ENCODE assay signal across 8 mouse cellular contexts in the genomic region with DNA sequence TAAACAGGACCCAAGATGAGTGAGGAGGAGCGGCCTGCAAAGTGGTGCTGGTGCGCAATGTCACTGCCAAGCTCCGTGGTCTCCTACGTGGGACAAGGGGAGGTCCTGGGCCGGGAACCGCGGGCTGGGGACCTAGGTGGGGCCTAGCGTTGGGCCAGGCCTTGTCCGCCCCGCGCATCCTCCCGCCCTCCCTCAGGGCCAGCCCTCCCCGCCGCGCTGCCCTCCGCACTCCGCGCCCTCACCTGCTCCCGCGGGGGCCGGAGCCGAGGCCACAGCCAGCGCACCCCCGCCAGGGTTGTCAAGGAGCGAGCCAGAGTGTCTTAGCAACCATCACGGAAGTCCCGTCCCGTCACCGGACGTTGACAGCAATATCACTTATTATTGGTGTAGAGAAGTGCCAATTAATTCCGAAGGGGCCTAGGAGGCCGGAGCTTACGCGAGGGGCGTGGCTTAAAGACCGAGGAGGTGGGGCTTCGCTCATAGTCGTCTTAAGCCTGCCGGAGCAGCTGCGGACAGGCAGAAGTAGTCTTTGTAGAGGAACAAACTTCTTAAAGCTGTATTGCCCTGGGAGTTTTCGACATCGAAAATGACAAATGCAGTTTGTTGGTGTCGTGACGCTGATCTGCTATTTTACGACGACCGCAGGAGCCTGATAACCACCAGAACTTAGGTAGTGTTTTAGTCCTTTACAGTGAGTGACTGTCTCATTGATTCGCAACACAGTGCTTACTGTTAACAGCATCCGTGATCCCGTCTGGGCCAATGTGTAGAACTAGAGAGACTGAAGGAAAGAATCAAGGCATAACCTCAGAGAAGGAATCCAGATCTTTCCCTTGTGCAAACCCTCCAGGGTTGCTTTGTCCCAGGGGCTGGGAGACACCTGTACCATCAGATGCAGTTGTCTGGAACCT. TPM values are rescaled to one million over a fixed set of nuclear protein-coding genes. Genes with fewer than 3 reads are reported as not detected.
DNase-seq lines count a peak whose midpoint lies in the region; ATAC-seq and TF ChIP-seq lines count a peak whose summit lies in the region.

No protein-coding gene starts in this region.

- peak overlapping the region; percentile 72 for H3K4me2 ChIP-seq in forebrain, embryonic 16.5 days (ENCODE audit: low read length)
- H3K4me2 ChIP-seq in lung, embryonic 14.5 days: peak overlapping the region; percentile 83

- H3K4me3 ChIP-seq in G1E (ENCODE audit: low read depth, low read length): peak overlapping the region; percentile 88
- H3K4me3 ChIP-seq in forebrain, embryonic 16.5 days (replicated peaks; ENCODE audit: low read length): peak overlapping the region; percentile 93
- H3K4me3 ChIP-seq in layer of hippocampus, adult 2 months: peak overlapping the region; percentile 89
- peak overlapping the region; percentile 82 for H3K4me3 ChIP-seq in lung, embryonic 14.5 days (ENCODE audit: low read depth, low read length)
- peak overlapping the region; percentile 89 for H3K4me3 ChIP-seq in olfactory bulb, adult 2 months (ENCODE audit: insufficient read depth, low read depth, low read length)
- peak overlapping the region; percentile 94 for H3K4me3 ChIP-seq in thymus, adult 2 months (ENCODE audit: control insufficient read depth, insufficient read depth, low read length)

- peaks cover 10% of the 10 kb centered on the region for H3K27me3 ChIP-seq in G1E (ENCODE audit: insufficient read depth, low read length)
- no peaks in the 10 kb centered on the region for H3K27me3 ChIP-seq in forebrain, embryonic 16.5 days (replicated peaks; ENCODE audit: control insufficient read depth, insufficient read depth, low read length)
- H3K27me3 ChIP-seq in lung, embryonic 14.5 days (ENCODE audit: insufficient read depth, low read length): no peaks in the 10 kb centered on the region
- no peaks in the 10 kb centered on the region for H3K27me3 ChIP-seq in thymus, adult 2 months (ENCODE audit: control insufficient read depth, insufficient read depth, low read length)

- peak overlapping the region; percentile 50 for H3K27ac ChIP-seq in forebrain, embryonic 16.5 days (ENCODE audit: low read length)
- H3K27ac ChIP-seq in layer of hippocampus, adult 2 months: peak overlapping the region; percentile 98
- H3K27ac ChIP-seq in lung, embryonic 14.5 days (ENCODE audit: low read depth): peak overlapping the region; percentile 65
- H3K27ac ChIP-seq in olfactory bulb, adult 2 months (ENCODE audit: insufficient read depth, low read depth, low read length): peak overlapping the region; percentile 36
- peak overlapping the region; percentile 9; the same call in 1 of the 2 replicates for H3K27ac ChIP-seq in thymus, adult 2 months (ENCODE audit: control insufficient read depth, insufficient read depth, low read length)

- H3K9ac ChIP-seq in forebrain, embryonic 16.5 days (replicated peaks; ENCODE audit: low read depth, low read length): peak overlapping the region; percentile 86
- peak overlapping the region; percentile 83 for H3K9ac ChIP-seq in lung, embryonic 14.5 days

- under 1% methylated on average over 49 of the region's 50 CpGs for WGBS in forebrain, embryonic 16.5 days
- WGBS in lung, embryonic 14.5 days: under 1% methylated on average over 50 of the region's 50 CpGs
- under 1% methylated on average over 50 of the region's 50 CpGs for WGBS in olfactory bulb, adult 2 months
- WGBS in thymus, adult 2 months: 2% methylated on average over 50 of the region's 50 CpGs

- ATAC-seq in G1E (ENCODE audit: extremely low read depth, insufficient number of reproducible peaks, low FRiP score, poor library complexity, severe bottlenecking): peak; percentile 97
- ATAC-seq in forebrain, embryonic 16.5 days: peak; percentile 99
- peak; percentile 99 for ATAC-seq in lung, embryonic 14.5 days (ENCODE audit: insufficient read depth)

- intact Hi-C loops in heart, postnatal 36 days (cut with DNase I): no loop called here

- no peaks in the 10 kb centered on the region for H3K9me3 ChIP-seq in G1E (replicated peaks)
- H3K9me3 ChIP-seq in forebrain, embryonic 16.5 days (ENCODE audit: control insufficient read depth, low read length): no peaks in the 10 kb centered on the region
- H3K9me3 ChIP-seq in lung, embryonic 14.5 days (ENCODE audit: low read depth, low read length): no peaks in the 10 kb centered on the region

- H3K36me3 ChIP-seq in G1E (replicated peaks): peaks cover 20% of the 10 kb centered on the region
- no peaks in the 10 kb centered on the region for H3K36me3 ChIP-seq in forebrain, embryonic 16.5 days (ENCODE audit: control insufficient read depth, insufficient read depth)
- no peaks in the 10 kb centered on the region for H3K36me3 ChIP-seq in lung, embryonic 14.5 days (ENCODE audit: insufficient read depth)
- H3K36me3 ChIP-seq in thymus, adult 2 months (ENCODE audit: control insufficient read depth, insufficient read depth, low read length): no peaks in the 10 kb centered on the region

- TF ChIP-seq CTCF in G1E (IDR thresholded peaks at IDR 0.05; ENCODE audit: low read depth, low read length): no peak
- TF ChIP-seq CTCF in layer of hippocampus, adult 2 months (conservative IDR thresholded peaks at IDR 0.05): no peak
- TF ChIP-seq CTCF in lung, embryonic 14.5 days (IDR thresholded peaks at IDR 0.05; ENCODE audit: low read depth): no peak
- no peak for TF ChIP-seq CTCF in olfactory bulb, adult 2 months (IDR thresholded peaks at IDR 0.05; ENCODE audit: insufficient read depth, low read depth, low read length)
- peak; percentile 52; the same call in 1 of the 2 replicates for TF ChIP-seq CTCF in thymus, adult 2 months (IDR thresholded peaks at IDR 0.05; ENCODE audit: borderline replicate concordance, control insufficient read depth, extremely low read depth, insufficient read depth, low read length, poor library complexity)

- TF ChIP-seq POLR2A in olfactory bulb, adult 2 months (IDR thresholded peaks at IDR 0.05; ENCODE audit: insufficient read depth, low read depth, low read length): peak; percentile 62
- TF ChIP-seq POLR2A in thymus, adult 2 months (IDR thresholded peaks at IDR 0.05; ENCODE audit: control insufficient read depth, extremely low read depth, insufficient read depth, low read length, poor library complexity): 0 out of 2 replicates have a peak, but pooled peaks have one; percentile 13

- H3K4me1 ChIP-seq in G1E (ENCODE audit: insufficient read depth, low read depth, low read length): peaks cover 28% of the 10 kb centered on the region
- peaks cover 37% of the 10 kb centered on the region for H3K4me1 ChIP-seq in forebrain, embryonic 16.5 days (replicated peaks; ENCODE audit: control insufficient read depth, insufficient read depth, low read length)
- peaks cover 6% of the 10 kb centered on the region; the same call in 1 of the 2 replicates for H3K4me1 ChIP-seq in lung, embryonic 14.5 days (ENCODE audit: insufficient read depth)
- peaks cover 34% of the 10 kb centered on the region for H3K4me1 ChIP-seq in olfactory bulb, adult 2 months (ENCODE audit: control insufficient read depth, insufficient read depth, low read length)
- peaks cover 9% of the 10 kb centered on the region for H3K4me1 ChIP-seq in thymus, adult 2 months (replicated peaks; ENCODE audit: control insufficient read depth, insufficient read depth, low read length)

- DNase-seq in G1E (ENCODE audit: low spot score): peak; percentile 99
- DNase-seq in cerebellum, adult 18-20 months: peak; percentile 95 to 99
- peak; percentile 93 to 96 for DNase-seq in heart, postnatal 36 days
- DNase-seq in layer of hippocampus, adult 2 months (ENCODE audit: low spot score in 2 of 2): peak; percentile 92 to 98
- peak; percentile 100 for DNase-seq in lung, embryonic 14.5 days
- peak; percentile 97 for DNase-seq in thymus, adult 2 months

RNA-seq across cellular contexts. Expression of a gene that starts 3.3 kb away (rescaled TPM):
- total RNA-seq in G1E (2014; fragmentation: Nextera tagmentation) (15.2 and 19.5 TPM in 2 replicates), G1E (2017) (13.1 and 13.9 TPM in 2 replicates)
- polyA plus RNA-seq in G1E (2012): 25.7 and 29.7 TPM in 2 replicates
- polyA plus RNA-seq in forebrain, embryonic 16.5 days (2015; fragmentation: Nextera tagmentation; extraction: Ambion mirVana): 87.9 and 89.5 TPM in 2 replicates
- total RNA-seq in heart, postnatal 36 days (2021): 10 to 100 TPM; 17.7 to 22.5 TPM
- 10 to 100 TPM; 55.5 to 64.8 TPM for total RNA-seq in layer of hippocampus, adult 2 months (2021)
- 61.0 and 63.8 TPM in 2 replicates for polyA plus RNA-seq in lung, embryonic 14.5 days (2014; fragmentation: Nextera tagmentation; extraction: Ambion mirVana)
- not detected in 2 replicates for polyA plus RNA-seq in olfactory bulb, adult 2 months (2012; ENCODE audit: insufficient read depth, insufficient read length, low replicate concordance, missing spikeins)
- polyA plus RNA-seq in thymus, adult 2 months (2012; rRNA removed): 51.2 and 51.3 TPM in 2 replicates

RNA-seq across cellular contexts. Expression of a gene that starts 30.2 kb away (rescaled TPM):
- total RNA-seq in G1E (2014; fragmentation: Nextera tagmentation): not detected in 2 replicates
- under 0.01 and 0.05 TPM in 2 replicates for total RNA-seq in G1E (2017)
- polyA plus RNA-seq in G1E (2012): 0.01 and 0.03 TPM in 2 replicates
- polyA plus RNA-seq in forebrain, embryonic 16.5 days (2015; fragmentation: Nextera tagmentation; extraction: Ambion mirVana): 19.2 and 24.7 TPM in 2 replicates
- 1 to 10 TPM; 1.5 to 1.7 TPM for total RNA-seq in heart, postnatal 36 days (2021)
- 100 to 1,000 TPM; 756 to 804 TPM for total RNA-seq in layer of hippocampus, adult 2 months (2021)
- 1.7 and 2.0 TPM in 2 replicates for polyA plus RNA-seq in lung, embryonic 14.5 days (2014; fragmentation: Nextera tagmentation; extraction: Ambion mirVana)
- polyA plus RNA-seq in olfactory bulb, adult 2 months (2012; ENCODE audit: insufficient read depth, insufficient read length, low replicate concordance, missing spikeins): 326 TPM in 1 of 2 replicates, not detected in the other
- 1.2 and 1.4 TPM in 2 replicates for polyA plus RNA-seq in thymus, adult 2 months (2012; rRNA removed)

RNA-seq across cellular contexts. Expression of a gene that starts 32.0 kb away (rescaled TPM):
- total RNA-seq in G1E (2014; fragmentation: Nextera tagmentation) (16.2 and 33.3 TPM in 2 replicates), G1E (2017) (24.2 and 24.4 TPM in 2 replicates)
- polyA plus RNA-seq in G1E (2012): 30.1 and 32.3 TPM in 2 replicates
- polyA plus RNA-seq in forebrain, embryonic 16.5 days (2015; fragmentation: Nextera tagmentation; extraction: Ambion mirVana): 8.9 and 9.9 TPM in 2 replicates
- total RNA-seq in heart, postnatal 36 days (2021): 10 to 100 TPM; 85.6 to 89.1 TPM
- 10 to 100 TPM; 29.2 to 34.8 TPM for total RNA-seq in layer of hippocampus, adult 2 months (2021)
- polyA plus RNA-seq in lung, embryonic 14.5 days (2014; fragmentation: Nextera tagmentation; extraction: Ambion mirVana): 7.5 and 8.6 TPM in 2 replicates
- 247 TPM in 1 of 2 replicates, not detected in the other for polyA plus RNA-seq in olfactory bulb, adult 2 months (2012; ENCODE audit: insufficient read depth, insufficient read length, low replicate concordance, missing spikeins)
- polyA plus RNA-seq in thymus, adult 2 months (2012; rRNA removed): 245 and 297 TPM in 2 replicates

RNA-seq across cellular contexts. Expression of a gene that starts 59.7 kb away (rescaled TPM):
- total RNA-seq in G1E (2014; fragmentation: Nextera tagmentation) (not detected in 2 replicates), G1E (2017) (not detected in 2 replicates)
- not detected in 2 replicates for polyA plus RNA-seq in G1E (2012)
- polyA plus RNA-seq in forebrain, embryonic 16.5 days (2015; fragmentation: Nextera tagmentation; extraction: Ambion mirVana): 1.4 TPM in 1 of 2 replicates, not detected in the other
- under 1 TPM in 1 of 2 experiments, not detected in 1; 0.30 TPM for total RNA-seq in heart, postnatal 36 days (2021)
- total RNA-seq in layer of hippocampus, adult 2 months (2021): 10 to 100 TPM; 11.9 to 22.4 TPM
- not detected in 2 replicates for polyA plus RNA-seq in lung, embryonic 14.5 days (2014; fragmentation: Nextera tagmentation; extraction: Ambion mirVana)
- not detected in 2 replicates for polyA plus RNA-seq in olfactory bulb, adult 2 months (2012; ENCODE audit: insufficient read depth, insufficient read length, low replicate concordance, missing spikeins)
- 0.55 TPM in 1 of 2 replicates, not detected in the other for polyA plus RNA-seq in thymus, adult 2 months (2012; rRNA removed)

Comparison
In these comparisons a context has a peak if more than half of its experiments do, and no peak if none do; other contexts are left out.
1. Peak in every context shown above with its lines: DNase-seq, ATAC-seq, H3K4me3 ChIP-seq and H3K27ac ChIP-seq.
2. H3K27ac ChIP-seq: peak in every context shown above with its lines; median percentile 98 in layer of hippocampus, adult 2 months; 65 in lung, embryonic 14.5 days; 50 in forebrain, embryonic 16.5 days; 36 in olfactory bulb, adult 2 months; 9 in thymus, adult 2 months.
3. RNA of a gene that starts 3.3 kb away (polyA plus RNA-seq): 87.9 to 89.5 TPM in forebrain, embryonic 16.5 days, 61.0 to 63.8 TPM in lung, embryonic 14.5 days, 51.2 to 51.3 TPM in thymus, adult 2 months and 25.7 to 29.7 TPM in G1E; not detected in olfactory bulb, adult 2 months; every median in the first group is over 10 times any median in the second.